In genomic region chr11:32554141-32555091, GRCm38 (mm10) we compare ENCODE assay signal across 13 mouse cellular contexts. TPM values are rescaled to one million over a fixed set of nuclear protein-coding genes. Genes with fewer than 3 reads are reported as not detected.
DNase-seq lines count a peak whose midpoint lies in the region; ATAC-seq and TF ChIP-seq lines count a peak whose summit lies in the region.
"Had no signal": no experiment of that assay in that cellular context is flagged by ENCODE, and none has a peak within 500 bp of the region (broad histone marks: within the 10 kb centered on the region; RNA-seq: fewer than 3 reads in every experiment).

No protein-coding gene starts in this region.

- no peak overlapping the region for H3K4me3 ChIP-seq in liver, adult 2 months (ENCODE audit: insufficient read depth, low read depth, low read length)
- no peak overlapping the region for H3K4me3 ChIP-seq in CH12.LX (replicated peaks in 1 of 3; ENCODE audit: low read depth in 2 of 3, low read length in 2 of 3, poor library complexity in 1 of 3)
- H3K4me3 ChIP-seq: embryonic facial prominence, embryonic 13.5 days; midbrain, embryonic 15.5 days had no signal

- H3K4me2 ChIP-seq in CH12.LX (ENCODE audit: insufficient read depth, low read depth, poor library complexity, severe bottlenecking): no peak overlapping the region
- H3K4me2 ChIP-seq: embryonic facial prominence, embryonic 13.5 days; midbrain, embryonic 15.5 days had no signal

- no peak for TF ChIP-seq POLR2A in liver, adult 2 months (IDR thresholded peaks at IDR 0.05; ENCODE audit: extremely low read depth, insufficient read depth, low read length)
- no peak for TF ChIP-seq POLR2A in CH12.LX (IDR thresholded peaks at IDR 0.05; ENCODE audit: low read depth, low read length)

- H3K27ac ChIP-seq in liver, adult 2 months (replicated peaks; ENCODE audit: insufficient read depth, low read depth, low read length): 0 out of 2 replicates have a peak overlapping the region, but pooled peaks have one; percentile 5
- no peak overlapping the region for H3K27ac ChIP-seq in CH12.LX (ENCODE audit: insufficient read depth, low read depth)
- H3K27ac ChIP-seq: midbrain, embryonic 15.5 days had no signal

- H3K9ac ChIP-seq in liver, adult 2 months (ENCODE audit: low read depth, low read length): no peak overlapping the region
- no peak overlapping the region for H3K9ac ChIP-seq in CH12.LX (ENCODE audit: insufficient read depth, low read depth)
- H3K9ac ChIP-seq: embryonic facial prominence, embryonic 13.5 days; midbrain, embryonic 15.5 days had no signal

- TF ChIP-seq CTCF in liver, adult 2 months (IDR thresholded peaks at IDR 0.05; ENCODE audit: low read depth, low read length): no peak
- TF ChIP-seq CTCF in CH12.LX (conservative IDR thresholded peaks at IDR 0.05 in 1 of 2, IDR thresholded peaks at IDR 0.05 in 1 of 2; ENCODE audit: low read depth in 2 of 2, low read length in 2 of 2): no peak

- peak; percentile 36 for ATAC-seq in inflammation-experienced regulatory T-cells, adult 6 months
- ATAC-seq in megakaryocyte progenitor cell, adult 5-6 weeks (replicated peaks; ENCODE audit: poor library complexity): peak; percentile 51
- no peak for ATAC-seq in erythroid progenitor cell, adult 5-6 weeks (replicated peaks; ENCODE audit: low FRiP score, poor library complexity, severe bottlenecking)
- ATAC-seq: midbrain, embryonic 15.5 days had no signal

- peaks cover 10% of the 10 kb centered on the region; the same call in 1 of the 2 replicates for H3K4me1 ChIP-seq in liver, adult 2 months (ENCODE audit: control insufficient read depth, insufficient read depth, low read length)
- peaks cover 36 to 96% of the 10 kb centered on the region in 2 experiments for H3K4me1 ChIP-seq in CH12.LX (ENCODE audit: control insufficient read depth in 1 of 2, insufficient read depth in 2 of 2)

- in situ Hi-C loops in CH12.LX (cut with MboI; ENCODE audit: low pct_ligation_motif_present, low pct_unique_long_range_greater_than_20kb, low sequenced_read_pairs): no loop called here

- no peaks in the 10 kb centered on the region for H3K79me2 ChIP-seq in liver, adult 2 months (ENCODE audit: control insufficient read depth, insufficient read depth, low read length)
- no peaks in the 10 kb centered on the region for H3K79me2 ChIP-seq in CH12.LX (replicated peaks; ENCODE audit: control insufficient read depth, extremely low read depth, insufficient read depth, poor library complexity, severe bottlenecking)

- dilution Hi-C loops in CH12.LX (cut with MboI; ENCODE audit: extremely low pct_ligation_motif_present, extremely low pct_unique_long_range_greater_than_20kb, low sequenced_read_pairs): no loop called here

- WGBS in liver, adult 2 months: 44% methylated on average over 14 of the region's 14 CpGs

- no peaks in the 10 kb centered on the region for H3K9me3 ChIP-seq in CH12.LX (replicated peaks; ENCODE audit: low read length)
- H3K9me3 ChIP-seq: embryonic facial prominence, embryonic 13.5 days; midbrain, embryonic 15.5 days had no signal

- no peaks in the 10 kb centered on the region for H3K36me3 ChIP-seq in liver, adult 2 months (ENCODE audit: control insufficient read depth, insufficient read depth, low read length)
- peaks cover 13 to 64% of the 10 kb centered on the region in 2 experiments for H3K36me3 ChIP-seq in CH12.LX (replicated peaks in 1 of 2; ENCODE audit: control insufficient read depth in 1 of 2, insufficient read depth in 1 of 2, low read length in 1 of 2)
- H3K36me3 ChIP-seq: embryonic facial prominence, embryonic 13.5 days; midbrain, embryonic 15.5 days had no signal

- no peak for TF ChIP-seq RAD21 in CH12.LX (IDR thresholded peaks at IDR 0.05; ENCODE audit: low read depth, low read length)

- H3K27me3 ChIP-seq in liver, adult 2 months (ENCODE audit: control insufficient read depth, insufficient read depth, low read length): no peaks in the 10 kb centered on the region
- H3K27me3 ChIP-seq in CH12.LX (replicated peaks): no peaks in the 10 kb centered on the region
- H3K27me3 ChIP-seq: embryonic facial prominence, embryonic 13.5 days; midbrain, embryonic 15.5 days had no signal

- peak; percentile 63 for DNase-seq in liver, adult 2 months (ENCODE audit: extremely low read depth, low read depth, low spot score)
- DNase-seq in liver: no peak
- DNase-seq in CH12.LX (ENCODE audit: extremely low read depth): no peak
- DNase-seq in frontal cortex, adult 2 months (ENCODE audit: extremely low spot score in 1 of 2, low spot score in 1 of 2): no peak
- no peak for DNase-seq in kidney, adult 8-10 months
- DNase-seq: adrenal gland, adult 8-10 months; cerebellum, adult 18-20 months; kidney, adult 9 months had no signal

- no peak for TF ChIP-seq EP300 in CH12.LX (IDR thresholded peaks at IDR 0.05; ENCODE audit: low read length)

TF ChIP-seq in CH12.LX, 34 proteins besides CTCF, POLR2A, EP300 and RAD21:
- TF ChIP-seq NRF1 (IDR thresholded peaks at IDR 0.05; ENCODE audit: low read depth, low read length) (no peak), ZNF384 (IDR thresholded peaks at IDR 0.05; ENCODE audit: low read depth, low read length) (peak; percentile 76)

RNA-seq across cellular contexts. Expression of gene Stk10, which starts 21.3 kb away (rescaled TPM):
- total RNA-seq in liver, adult 2 months (2014; rRNA removed): 2.0 and 2.5 TPM in 2 replicates
- 2.0 and 2.4 TPM in 2 replicates for polyA plus RNA-seq in liver, adult 2 months (2012; rRNA removed)
- total RNA-seq in CH12.LX (2012; rRNA removed): 18.6 and 23.2 TPM in 2 replicates
- total RNA-seq in CH12.LX (2014; rRNA removed): 19.2 and 20.0 TPM in 2 replicates
- polyA plus RNA-seq in CH12.LX (2012; ENCODE audit: insufficient read length, low read depth): 37.4 and 40.3 TPM in 2 replicates
- polyA plus RNA-seq in inflammation-experienced regulatory T-cells, adult 6 months (2017; shearing (Covaris generic)): 100 to 1,000 TPM in 1 of 3 experiments, 10 to 100 TPM in 2; 70.6 to 116 (median 97.1) TPM
- total RNA-seq in megakaryocyte progenitor cell, adult 5-6 weeks (2015): 12.8 and 15.8 TPM in 2 replicates
- 15.7 and 16.8 TPM in 2 replicates for total RNA-seq in megakaryocyte progenitor cell, adult 5-6 weeks (2017)
- 4.2 and 4.6 TPM in 2 replicates for polyA plus RNA-seq in frontal cortex, adult 2 months (2012; rRNA removed)
- total RNA-seq in erythroid progenitor cell, adult 5-6 weeks (2015; ENCODE audit: low replicate concordance): 14.3 and 15.1 TPM in 2 replicates
- total RNA-seq in erythroid progenitor cell, adult 5-6 weeks (2017; ENCODE audit: low replicate concordance): 8.3 and 10.0 TPM in 2 replicates

RNA-seq across cellular contexts. Expression of gene Efcab9, which starts 22.5 kb away (rescaled TPM):
- total RNA-seq in liver, adult 2 months (2014; rRNA removed): 0.34 TPM in 1 of 2 replicates, not detected in the other
- polyA plus RNA-seq in liver, adult 2 months (2012; rRNA removed): not detected in 2 replicates
- 0.25 TPM in 1 of 2 replicates, not detected in the other for total RNA-seq in CH12.LX (2012; rRNA removed)
- total RNA-seq in CH12.LX (2014; rRNA removed): not detected in 2 replicates
- 1.1 and 1.5 TPM in 2 replicates for polyA plus RNA-seq in CH12.LX (2012; ENCODE audit: insufficient read length, low read depth)
- polyA plus RNA-seq in inflammation-experienced regulatory T-cells, adult 6 months (2017; shearing (Covaris generic)): 1 to 10 TPM in 2 of 3 experiments, not detected in 1; 1.3 to 1.9 TPM
- total RNA-seq in megakaryocyte progenitor cell, adult 5-6 weeks (2015): 1.7 TPM in 1 of 2 replicates, not detected in the other
- 0.50 and 1.2 TPM in 2 replicates for total RNA-seq in megakaryocyte progenitor cell, adult 5-6 weeks (2017)
- 0.34 and 0.64 TPM in 2 replicates for polyA plus RNA-seq in frontal cortex, adult 2 months (2012; rRNA removed)
- not detected in 2 replicates for total RNA-seq in erythroid progenitor cell, adult 5-6 weeks (2015; ENCODE audit: low replicate concordance)
- total RNA-seq in erythroid progenitor cell, adult 5-6 weeks (2017; ENCODE audit: low replicate concordance): not detected in 2 replicates
- polyA plus RNA-seq: embryonic facial prominence, embryonic 13.5 days; midbrain, embryonic 15.5 days had no signal
